Mouse (Mus musculus) cerebellum, adult 11 months (tissue): ENCODE results near the gene Kcnk5.
A peak's percentile ranks its signal among the peaks of the same experiment; 100 is the strongest.

Experiments
- DNase-seq: peaks from one replicate; pipeline ENCODE4 v3.0.0; 2022

Kcnk5 gene

DNA sequence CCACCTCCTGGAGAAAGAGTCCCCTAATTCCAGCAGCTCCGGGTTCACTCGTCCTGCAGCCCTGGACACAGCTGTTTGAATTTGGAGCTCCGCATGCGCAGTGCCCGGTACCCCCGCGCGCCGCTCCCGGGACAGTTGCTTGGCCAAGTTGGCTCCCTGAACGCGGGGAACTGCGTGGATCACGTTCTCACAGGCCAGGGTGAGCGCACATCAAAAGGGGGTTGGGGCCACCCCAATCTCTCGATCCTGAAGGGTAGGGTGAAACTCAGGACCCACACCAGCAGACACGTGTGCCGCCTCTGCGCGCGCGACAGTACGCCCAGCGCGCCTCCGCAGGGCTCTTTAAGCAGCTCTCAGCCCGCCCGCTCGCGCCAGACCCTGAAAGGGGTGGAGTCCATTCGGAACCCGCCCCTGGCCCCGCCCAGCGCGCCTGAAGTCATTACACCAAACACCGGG is at the start of gene Kcnk5:
TSS of gene Kcnk5 (minus strand) at position 344 of the 456 bp plus-strand sequence.
- peak; percentile 8 for DNase-seq

DNA sequence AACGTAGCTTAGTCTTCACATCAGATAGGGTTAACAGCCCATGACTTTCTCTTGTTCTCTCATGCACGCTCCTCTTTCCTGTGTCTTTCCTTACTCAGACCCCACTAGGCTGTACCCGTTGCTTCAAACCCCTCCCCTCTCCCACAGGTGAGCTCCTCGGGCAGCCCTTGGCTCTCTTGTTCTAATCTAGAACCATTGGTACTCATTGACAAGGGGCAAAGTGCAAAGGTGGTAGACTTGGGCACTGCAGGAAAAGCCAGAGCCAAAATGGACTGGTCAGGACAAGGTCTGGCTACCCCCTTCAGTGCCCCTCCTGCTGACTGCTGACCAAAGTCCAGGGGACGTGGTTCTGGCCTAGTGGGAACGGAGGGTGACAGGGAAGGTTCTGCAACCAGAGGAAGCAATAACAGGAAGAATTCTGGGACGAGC is 48.5 kb upstream of the Kcnk5 start:
- DNase-seq = no peak

DNA sequence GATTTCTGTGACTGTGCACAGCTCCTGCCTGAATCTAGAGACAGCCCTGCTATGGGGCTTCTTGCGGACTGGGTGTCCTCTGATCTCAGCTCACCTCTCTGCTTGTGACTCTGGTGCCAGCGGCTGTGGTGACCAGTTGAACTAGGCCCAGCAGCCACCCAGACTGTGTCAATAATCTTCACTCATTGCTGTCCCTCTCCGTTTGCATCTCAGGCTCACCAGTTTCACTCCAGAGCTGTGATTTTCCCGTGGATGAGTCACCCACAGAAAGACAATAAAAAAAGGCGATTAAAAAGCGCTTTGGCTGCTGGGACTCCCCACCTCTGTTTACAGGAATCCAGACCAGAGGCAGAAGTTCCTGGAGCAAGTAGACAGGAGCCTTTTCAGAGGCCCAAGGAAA is 47.8 kb upstream of the Kcnk5 start:
- no peak for DNase-seq

DNA sequence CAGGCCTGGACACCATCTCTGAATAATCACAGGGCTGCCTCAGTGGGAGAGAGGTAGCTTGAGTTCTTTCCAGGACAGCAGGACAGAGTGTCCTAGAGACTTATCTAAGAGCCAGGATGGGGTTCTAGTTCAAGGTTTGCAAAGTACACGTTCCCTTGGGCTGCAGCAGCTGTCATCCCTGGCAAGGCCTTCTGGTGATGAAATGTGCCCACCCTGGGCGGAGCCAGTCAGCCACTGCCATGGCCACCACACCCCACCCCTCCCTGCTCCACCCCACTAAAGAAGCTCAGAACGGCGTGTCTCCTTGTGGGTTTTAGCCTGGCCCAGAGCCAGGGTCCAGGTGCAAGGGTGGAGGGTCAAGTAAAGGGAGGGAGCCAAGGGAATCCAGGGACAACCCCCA is 46.7 kb upstream of the Kcnk5 start:
- no peak for DNase-seq

GRCm38 (mm10) chr14:20226982-20227381 is 45.4 kb upstream of the Kcnk5 start:
- no peak for DNase-seq

- no peak for DNase-seq
Observed at GRCm38 (mm10) chr14:20226488-20226887, 44.9 kb upstream of the Kcnk5 start.

DNA sequence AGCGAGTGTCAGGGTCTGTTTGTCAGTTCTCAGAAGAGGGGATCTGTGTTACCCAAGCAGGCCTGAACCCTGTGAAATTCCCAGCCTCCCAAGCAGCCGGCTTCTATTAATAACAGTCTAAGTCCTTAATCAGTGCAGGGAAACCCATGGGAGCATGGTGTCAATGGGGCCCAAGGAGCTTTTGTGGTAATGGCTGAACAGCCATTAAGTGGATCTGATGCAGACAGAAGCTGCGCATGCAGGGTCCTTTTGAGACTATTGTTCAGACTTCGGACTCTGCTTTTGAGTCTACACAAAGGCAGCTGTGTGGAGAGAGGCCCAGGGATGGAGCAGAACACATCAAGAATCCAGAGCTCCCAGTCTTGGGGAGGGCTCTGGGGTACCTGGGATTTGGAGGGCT is 43.9 kb upstream of the Kcnk5 start:
- DNase-seq = no peak

DNA sequence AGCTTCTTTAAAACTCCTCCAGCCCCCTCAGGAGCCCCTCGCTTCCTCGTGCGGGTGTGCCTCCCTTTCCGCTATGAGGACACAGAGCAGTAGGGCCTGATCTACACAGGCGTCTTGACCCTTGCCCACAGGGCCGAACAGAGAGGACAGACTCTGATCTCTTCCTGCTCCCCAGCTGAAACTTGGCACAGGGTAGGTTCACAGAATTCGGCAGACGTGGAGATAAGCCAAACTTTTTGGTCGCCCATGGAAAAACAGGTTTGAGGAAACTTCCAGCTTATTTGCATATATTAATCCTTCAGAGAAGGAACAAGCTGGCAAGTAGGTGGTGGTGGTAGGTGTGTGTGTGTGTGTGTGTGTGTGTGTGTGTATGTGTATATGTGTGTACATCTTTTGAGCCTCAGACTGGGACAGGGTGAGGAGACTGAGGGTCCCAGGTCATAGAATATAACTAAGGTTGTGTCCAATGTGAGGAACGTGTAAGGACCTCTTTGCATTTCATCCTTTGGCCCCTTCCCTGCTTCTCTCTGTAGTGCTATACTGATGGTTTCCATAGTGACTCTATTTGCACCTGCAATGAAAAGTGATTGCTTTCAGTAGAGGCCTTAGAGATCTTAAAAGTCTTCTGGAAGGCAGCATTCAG is 43.1 kb upstream of the Kcnk5 start:
- DNase-seq = no peak

- no peak for DNase-seq
Observed at GRCm38 (mm10) chr14:20224163-20224562, 42.6 kb upstream of the Kcnk5 start.

DNA sequence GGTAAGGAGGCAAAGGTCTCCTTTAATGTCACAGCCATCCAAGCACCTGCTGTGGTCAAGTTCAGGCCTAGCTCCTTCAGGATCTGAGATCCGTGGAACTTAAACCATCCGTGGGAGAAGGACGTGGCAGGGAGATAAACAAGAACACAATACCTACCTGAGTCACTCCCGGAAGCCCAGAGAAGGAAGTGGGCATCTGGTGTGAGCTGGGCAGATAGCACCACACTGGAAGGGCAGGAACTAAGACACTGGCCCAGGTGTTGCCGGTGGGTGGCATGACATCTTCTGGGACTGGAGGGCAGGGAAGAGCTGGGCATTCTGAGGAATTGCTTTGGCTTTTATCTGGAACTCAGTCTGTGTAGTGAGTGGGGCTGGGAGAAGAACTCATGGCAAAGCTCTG is 41.6 kb upstream of the Kcnk5 start:
- no peak for DNase-seq

DNA sequence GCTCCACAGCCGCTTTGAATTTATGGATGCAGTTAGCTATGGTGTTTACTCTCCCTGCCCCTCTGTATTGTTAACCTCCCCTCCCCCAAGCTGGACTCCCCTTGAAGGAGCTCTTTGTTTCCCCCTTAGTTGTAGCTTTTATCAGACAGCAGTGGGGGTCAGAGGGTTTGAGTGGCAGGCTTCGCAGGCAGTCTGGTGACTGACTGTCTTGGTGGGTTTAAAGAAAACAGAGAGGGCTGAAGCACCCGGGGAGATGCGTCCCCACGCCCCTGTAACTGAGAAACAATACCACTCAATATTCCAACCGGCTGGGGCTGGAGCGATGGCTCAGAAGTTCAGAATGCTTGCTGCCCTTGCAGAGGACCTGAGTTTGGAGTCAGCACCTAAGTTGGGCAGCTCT is 39.5 kb upstream of the Kcnk5 start:
- no peak for DNase-seq

- DNase-seq = no peak
Observed at GRCm38 (mm10) chr14:20219849-20220248, 38.2 kb upstream of the Kcnk5 start.

DNA sequence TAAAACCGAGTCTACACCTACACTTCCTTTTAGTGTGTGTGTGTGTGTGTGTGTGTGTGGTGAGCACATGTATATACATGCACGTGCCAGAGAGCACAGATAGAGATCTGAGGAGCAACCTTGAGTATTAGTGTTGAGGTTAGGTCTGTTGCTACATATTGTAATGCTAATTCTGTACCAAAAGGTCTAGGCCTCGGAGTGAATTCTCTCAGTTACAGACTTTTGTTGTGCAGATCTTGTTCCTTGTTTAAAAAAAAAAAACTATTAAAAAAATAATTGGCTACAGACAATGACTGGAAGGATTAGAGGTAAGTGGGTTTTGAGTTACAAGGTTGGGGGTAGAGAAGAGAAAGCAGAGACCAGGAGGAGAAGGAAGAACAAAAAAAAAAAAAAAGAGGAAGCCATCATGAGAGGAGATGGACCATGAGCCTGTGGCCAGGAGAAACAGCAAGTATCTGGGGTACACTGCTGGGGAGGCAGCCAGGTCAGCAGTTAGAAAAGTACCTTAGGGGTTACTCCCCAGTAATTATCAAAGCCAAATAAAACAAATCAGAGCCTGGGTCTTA is 35.8 kb upstream of the Kcnk5 start:
- DNase-seq = no peak

- no peak for DNase-seq
Observed at GRCm38 (mm10) chr14:20216561-20217298, 35.1 kb upstream of the Kcnk5 start.

GRCm38 (mm10) chr14:20215826-20216225 is 34.2 kb upstream of the Kcnk5 start:
- no peak for DNase-seq

DNA sequence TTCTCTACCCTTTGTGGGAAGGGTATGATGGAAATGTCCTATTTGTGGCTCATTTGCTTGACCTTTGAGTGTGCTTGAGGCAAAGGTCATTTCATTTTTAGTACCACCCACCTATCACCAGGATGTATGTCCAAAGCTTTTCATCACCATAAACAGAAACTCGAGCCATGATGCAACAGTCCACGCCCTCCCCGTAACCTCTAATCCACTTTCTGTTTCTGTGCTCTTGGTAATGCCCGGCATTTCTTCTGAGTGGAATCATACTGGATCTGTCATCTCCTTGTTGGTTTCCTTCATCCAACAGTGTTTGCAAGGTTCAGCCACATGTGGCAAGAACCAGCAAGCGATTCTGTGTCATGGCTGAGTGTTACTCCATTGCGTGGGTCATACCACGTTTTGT is 32.5 kb upstream of the Kcnk5 start:
- no peak for DNase-seq

GRCm38 (mm10) chr14:20211754-20212601 is 30.4 kb upstream of the Kcnk5 start:
- no peak for DNase-seq

GRCm38 (mm10) chr14:20209926-20210325 is 28.3 kb upstream of the Kcnk5 start:
- DNase-seq = no peak

DNA sequence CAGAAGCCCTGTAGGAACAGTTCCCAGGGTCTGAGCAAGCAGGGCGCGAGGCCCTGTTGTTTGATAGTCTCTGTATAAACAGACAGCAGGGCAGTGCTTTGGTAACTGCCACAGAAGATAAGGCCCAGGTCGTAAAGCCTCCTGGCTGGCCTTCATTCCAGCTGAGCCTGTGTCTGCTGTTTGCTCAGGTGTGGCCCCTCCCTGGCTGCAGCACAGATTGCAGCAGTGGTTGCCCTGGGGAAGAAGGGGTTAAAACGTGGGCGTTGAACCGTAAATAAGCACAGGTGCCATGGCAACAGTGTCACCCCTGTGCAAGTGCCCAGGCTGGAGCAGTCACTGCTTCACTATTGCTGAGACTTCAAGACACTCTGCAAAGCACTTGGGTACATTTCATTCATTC is 26.8 kb upstream of the Kcnk5 start:
- DNase-seq = no peak

GRCm38 (mm10) chr14:20205747-20206146 is 24.1 kb upstream of the Kcnk5 start:
- DNase-seq = no peak

GRCm38 (mm10) chr14:20203301-20203700 is 21.7 kb upstream of the Kcnk5 start:
- DNase-seq = no peak

DNA sequence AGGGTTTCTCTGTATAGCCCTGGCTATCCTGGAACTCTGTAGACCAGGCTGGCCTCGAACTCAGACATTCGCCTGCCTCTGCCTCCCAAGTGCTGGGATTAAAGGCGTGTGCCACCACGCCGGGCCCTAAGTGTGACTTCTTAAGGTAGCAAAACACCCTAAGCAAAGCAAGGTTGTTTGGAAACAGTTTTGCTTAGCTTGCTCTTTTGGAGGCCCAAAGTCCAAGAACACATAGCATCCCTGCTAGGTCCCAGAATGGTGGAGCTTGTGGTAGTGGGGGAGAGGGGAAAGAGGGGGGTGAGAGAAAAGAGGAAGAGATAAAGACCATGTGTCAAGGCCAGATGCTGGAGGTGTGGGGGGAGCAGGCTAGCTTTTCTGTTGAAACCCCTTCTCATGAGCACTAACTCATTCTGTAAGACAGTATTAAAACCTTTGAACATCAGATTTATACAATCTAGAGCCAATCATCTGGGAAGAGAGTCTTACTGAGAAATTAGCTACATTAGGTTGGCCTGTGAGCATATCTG is 21.1 kb upstream of the Kcnk5 start:
- no peak for DNase-seq

GRCm38 (mm10) chr14:20201066-20201683 is 19.6 kb upstream of the Kcnk5 start:
- no peak for DNase-seq
